Mouse (Mus musculus) embryo, embryonic 11 days (tissue): ENCODE results near the gene Htr1f.
A peak's percentile ranks its signal among the peaks of the same experiment; 100 is the strongest.

Experiments
- DNase-seq: peaks from one replicate; pipeline ENCODE4 v3.0.0-alpha.2; 2015

Gene Htr1f

GRCm38 (mm10) chr16:64941646-64942195, 163.9 kb downstream of the Htr1f start:
- no peak for DNase-seq

GRCm38 (mm10) chr16:64934793-64935192, 170.9 kb downstream of the Htr1f start:
- no peak for DNase-seq

GRCm38 (mm10) chr16:64934011-64934410, 171.6 kb downstream of the Htr1f start:
- DNase-seq = no peak

GRCm38 (mm10) chr16:64923500-64923899, 182.2 kb downstream of the Htr1f start:
- DNase-seq = peak; percentile 32

- DNase-seq = no peak
These were observed 196.9 kb downstream of the Htr1f start for GRCm38 (mm10) chr16:64908747-64909146.

- DNase-seq = peak; percentile 27
These were observed 198.5 kb downstream of the Htr1f start for GRCm38 (mm10) chr16:64907112-64907511.

GRCm38 (mm10) chr16:64903328-64903727, 202.3 kb downstream of the Htr1f start:
- no peak for DNase-seq

- DNase-seq = no peak
These were observed 206.6 kb downstream of the Htr1f start for GRCm38 (mm10) chr16:64899084-64899483.

GRCm38 (mm10) chr16:64889496-64889895, 216.2 kb downstream of the Htr1f start:
- DNase-seq = no peak

GRCm38 (mm10) chr16:64885547-64885946, 220.1 kb downstream of the Htr1f start:
- no peak for DNase-seq

GRCm38 (mm10) chr16:64885142-64885541, 220.5 kb downstream of the Htr1f start:
- DNase-seq = peak; percentile 40

GRCm38 (mm10) chr16:64884420-64884838, 221.2 kb downstream of the Htr1f start:
- DNase-seq = peak; percentile 30

GRCm38 (mm10) chr16:64883896-64884295, 221.8 kb downstream of the Htr1f start:
- DNase-seq = no peak

- DNase-seq = no peak
These were observed 224.2 kb downstream of the Htr1f start for GRCm38 (mm10) chr16:64881442-64881841.

- no peak for DNase-seq
These were observed 224.7 kb downstream of the Htr1f start for GRCm38 (mm10) chr16:64880986-64881385.

- no peak for DNase-seq
These were observed 225.9 kb downstream of the Htr1f start for GRCm38 (mm10) chr16:64879735-64880134.

- no peak for DNase-seq
These were observed 227.0 kb downstream of the Htr1f start for GRCm38 (mm10) chr16:64878611-64879132.

- no peak for DNase-seq
These were observed 228.3 kb downstream of the Htr1f start for GRCm38 (mm10) chr16:64877314-64877713.

- DNase-seq = no peak
These were observed 228.9 kb downstream of the Htr1f start for GRCm38 (mm10) chr16:64876631-64877265.

- no peak for DNase-seq
These were observed 229.8 kb downstream of the Htr1f start for GRCm38 (mm10) chr16:64875822-64876221.

- no peak for DNase-seq
These were observed 230.3 kb downstream of the Htr1f start for GRCm38 (mm10) chr16:64875384-64875783.
